Mouse (Mus musculus): ENCODE results near the gene Cttn.

DNA sequence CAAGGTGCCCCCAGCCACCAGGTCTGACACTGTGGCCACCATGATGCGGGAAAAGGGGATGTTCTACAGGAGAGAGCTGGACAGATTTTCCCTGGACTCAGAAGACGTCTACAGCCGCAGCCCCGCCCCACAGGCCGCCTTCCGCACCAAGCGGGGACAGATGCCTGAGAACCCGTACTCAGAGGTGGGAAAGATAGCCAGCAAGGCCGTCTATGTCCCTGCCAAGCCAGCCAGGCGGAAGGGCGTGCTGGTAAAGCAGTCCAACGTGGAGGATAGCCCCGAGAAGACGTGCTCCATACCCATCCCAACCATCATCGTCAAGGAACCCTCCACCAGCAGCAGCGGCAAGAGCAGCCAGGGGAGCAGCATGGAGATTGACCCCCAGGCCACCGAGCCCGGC, 61.1 kb downstream of the Cttn start:
- TF ChIP-seq EP300 (IDR thresholded peaks at IDR 0.05; ENCODE audit: insufficient read depth, low read depth, low read length) (no peak), POLR2A (IDR thresholded peaks at IDR 0.05; ENCODE audit: insufficient read depth, low read depth, low read length) (no peak), CTCF (IDR thresholded peaks at IDR 0.05) (no peak)
